Mouse (Mus musculus): ENCODE measurements around the gene Zfp764. TPM values are rescaled to one million over a fixed set of nuclear protein-coding genes. Genes with fewer than 3 reads are reported as not detected.
"Not testable (repeated sequence)": the region's sequence is repeated elsewhere in the genome, so short reads cannot be mapped to it uniquely, and the experiment has no call there.

Zfp764 gene
- polyA plus RNA-seq (2012; rRNA removed) = 3.2 and 3.5 TPM in 2 replicates

DNA sequence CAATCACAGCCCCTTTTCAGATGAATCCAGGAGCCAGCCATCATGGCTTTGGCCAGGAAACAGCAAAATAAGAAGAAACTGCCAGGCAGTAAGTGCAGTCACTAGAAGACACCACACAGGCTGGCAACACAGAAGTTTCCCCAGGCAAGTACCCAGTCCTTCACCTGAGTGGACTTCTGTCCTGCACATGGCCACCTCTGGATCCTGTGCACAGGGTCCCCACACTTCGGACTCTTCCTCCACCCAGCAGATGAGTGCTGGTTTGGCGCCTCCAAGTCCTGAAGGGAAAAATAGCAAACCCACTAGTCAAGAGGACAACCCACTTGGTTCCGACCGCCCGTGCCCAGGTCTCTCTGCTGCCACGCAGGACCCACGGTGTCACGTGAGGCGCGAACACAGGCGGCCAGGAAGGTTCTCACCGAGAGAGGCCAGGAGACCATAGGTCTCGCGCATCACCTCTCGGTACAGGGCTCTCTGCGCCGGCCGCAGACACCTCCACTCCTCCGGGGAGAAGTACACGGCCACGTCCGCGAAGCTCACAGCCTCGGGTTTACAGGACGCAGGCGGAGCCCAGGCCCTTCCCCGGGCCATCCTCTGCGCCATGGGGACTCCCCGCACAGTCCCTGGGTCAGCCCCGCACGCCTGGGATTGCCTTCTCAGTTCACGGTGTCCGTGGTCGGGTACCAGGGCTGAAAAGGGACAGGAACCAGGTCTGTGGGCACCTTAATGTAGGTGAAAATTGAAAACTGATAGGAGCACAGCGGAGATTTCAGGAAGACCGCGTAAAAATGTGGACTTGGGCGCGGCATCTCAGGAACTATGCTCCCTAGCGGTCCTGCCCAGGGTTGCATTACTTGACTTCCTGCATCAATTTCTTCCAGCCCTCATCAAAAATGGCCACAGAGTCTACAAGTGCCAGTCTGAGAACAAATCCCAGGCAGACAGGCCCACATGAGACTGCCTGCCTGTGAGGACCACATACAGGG is at the start of gene Zfp764:
Gene Zfp764 (minus strand): TSS at position 821 of the 986 bp plus-strand sequence.
- peak; percentile 67 to 92 for DNase-seq (ENCODE audit: extremely low spot score in 1 of 2, low spot score in 1 of 2)

DNA sequence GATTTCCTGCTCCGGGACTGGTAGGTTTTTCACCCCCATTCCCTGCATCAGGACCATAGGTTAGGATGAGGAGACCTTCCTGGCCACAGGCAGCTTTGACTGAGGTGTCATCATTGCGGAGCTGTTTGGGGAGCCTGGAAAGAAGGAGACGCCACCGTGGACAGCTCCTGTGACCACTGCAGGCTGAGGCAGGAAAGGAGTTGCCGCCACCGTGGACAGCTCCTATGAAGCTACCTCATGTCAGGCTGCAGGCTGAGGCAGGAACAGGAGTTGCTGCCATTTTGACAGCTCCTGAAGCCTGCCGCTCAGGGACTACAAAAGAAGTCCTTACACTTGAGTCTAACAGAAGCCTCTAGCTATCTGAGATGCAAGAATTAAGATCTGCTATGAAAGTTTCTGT is 48.3 kb upstream of the Zfp764 start:
- DNase-seq (ENCODE audit: extremely low spot score in 1 of 2, low spot score in 1 of 2) = no peak

DNA sequence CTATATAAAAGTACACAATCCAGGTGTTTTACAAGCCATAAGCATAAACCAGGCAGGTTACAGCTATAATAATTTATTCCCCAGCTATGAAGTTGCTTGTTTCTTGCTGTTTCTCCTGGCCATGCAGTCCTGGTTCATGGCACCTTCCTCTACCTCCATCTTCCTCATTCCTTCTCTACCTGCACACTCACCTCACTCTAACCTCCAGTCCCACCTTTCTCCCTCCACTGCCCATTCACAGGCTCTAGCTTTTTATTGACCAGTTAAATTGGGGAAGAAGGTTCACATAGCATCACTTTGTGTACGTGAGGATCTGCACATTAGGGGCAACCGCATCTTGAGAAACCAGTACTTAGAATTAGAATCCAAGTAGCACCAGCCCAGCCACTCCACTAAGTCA is 46.4 kb upstream of the Zfp764 start:
- DNase-seq (ENCODE audit: extremely low spot score in 1 of 2, low spot score in 1 of 2) = no peak

DNA sequence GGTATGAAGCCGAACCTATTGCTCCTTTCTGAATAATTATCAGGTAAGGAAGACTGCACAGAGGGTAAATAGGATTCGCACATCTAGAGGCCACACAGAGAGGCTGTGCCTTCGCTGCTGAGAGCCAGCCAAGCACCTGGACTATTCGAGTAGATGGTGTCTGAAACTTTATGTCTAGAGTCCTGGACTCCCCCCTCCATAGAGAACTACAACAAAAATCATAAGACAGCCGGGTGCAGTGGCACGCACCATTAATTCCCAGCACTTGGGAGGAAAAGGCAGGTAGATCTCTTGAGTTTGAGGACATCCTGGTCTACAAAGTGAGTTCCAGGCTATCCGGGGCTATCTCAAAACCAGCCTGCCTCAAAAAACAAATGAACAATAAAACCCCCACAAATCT is 43.3 kb upstream of the Zfp764 start:
- no peak for DNase-seq (ENCODE audit: extremely low spot score in 1 of 2, low spot score in 1 of 2)

DNA sequence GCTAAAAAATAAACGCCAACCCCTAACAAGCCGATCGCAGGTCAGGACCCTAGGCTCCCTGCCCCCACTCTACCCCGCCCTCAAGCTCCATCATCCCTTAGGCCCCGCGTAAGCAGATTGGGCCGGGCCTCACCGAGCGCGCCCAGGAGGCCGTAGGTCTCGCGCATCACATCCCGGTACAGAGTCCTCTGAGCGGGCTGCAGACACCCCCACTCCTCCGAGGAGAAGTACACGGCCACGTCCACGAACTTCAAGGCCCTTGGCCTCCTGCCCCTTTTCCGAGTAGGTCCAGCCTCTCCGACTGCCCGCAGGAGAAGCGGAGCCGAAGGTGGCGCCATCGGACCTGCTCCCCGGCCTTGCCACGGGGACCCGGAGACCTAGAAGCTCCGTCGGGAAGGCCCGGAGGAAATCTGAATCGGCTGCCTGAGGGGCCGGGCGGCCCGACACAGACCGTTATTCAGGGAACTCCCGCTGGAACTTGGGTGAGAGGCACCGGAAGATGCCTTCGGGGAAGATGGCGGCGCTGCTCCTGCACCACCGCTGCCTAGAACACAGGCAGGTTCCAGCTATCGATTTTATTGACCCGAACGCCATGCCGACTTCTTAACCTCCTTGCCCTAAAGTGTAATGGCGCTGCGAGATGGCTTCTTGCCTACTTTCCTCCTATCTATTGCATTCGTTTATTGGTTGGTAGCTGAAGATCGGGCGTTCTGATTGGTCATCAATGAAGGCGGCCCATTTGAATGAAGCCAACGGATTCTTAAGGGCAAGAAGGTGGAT is 42.1 kb upstream of the Zfp764 start, which contains the start of gene Zfp689:
Gene Zfp689 (minus strand): TSS at position 638 of the 780 bp plus-strand sequence.
- peak; percentile 96 to 99 for DNase-seq (ENCODE audit: extremely low spot score in 1 of 2, low spot score in 1 of 2)

DNA sequence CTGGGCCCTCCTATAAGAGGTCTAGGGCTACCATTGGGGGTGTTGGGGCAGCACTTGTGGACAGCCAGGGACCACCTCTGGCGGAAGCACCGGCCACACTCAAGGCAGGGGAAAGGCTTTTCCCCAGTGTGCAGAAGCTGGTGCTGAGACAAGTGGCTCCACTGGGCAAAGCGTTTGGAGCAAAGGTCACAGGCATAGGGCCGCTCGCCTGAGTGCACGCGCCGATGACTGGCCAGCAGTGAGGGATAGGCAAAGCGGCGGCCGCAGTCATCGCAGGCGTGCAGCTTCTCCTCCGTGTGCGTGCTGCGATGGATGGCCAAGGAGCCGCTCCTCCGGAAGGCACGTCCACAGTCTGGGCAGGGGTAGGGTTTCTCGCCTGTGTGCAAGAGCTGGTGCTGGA is 37.4 kb upstream of the Zfp764 start:
- DNase-seq (ENCODE audit: extremely low spot score in 1 of 2, low spot score in 1 of 2) = no peak

DNA sequence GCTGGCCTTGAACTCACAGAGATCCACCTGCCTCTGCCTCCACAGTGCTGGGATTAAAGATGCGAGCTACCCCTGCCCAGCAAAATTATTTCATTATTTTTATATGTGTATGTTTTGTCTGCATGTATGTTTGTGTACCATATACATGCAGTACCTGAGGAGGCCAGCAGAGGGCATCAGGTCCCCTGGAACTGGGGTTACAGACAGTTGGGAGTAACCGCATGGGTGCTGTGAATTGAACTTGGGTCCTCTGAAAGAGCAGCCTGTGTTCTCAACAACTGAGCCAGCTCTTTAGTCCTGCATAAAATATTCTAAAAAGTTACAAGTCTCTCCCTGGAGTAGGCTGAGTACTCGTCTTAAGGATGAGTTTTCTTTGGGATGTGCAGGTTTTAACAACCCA is 31.1 kb upstream of the Zfp764 start:
- DNase-seq (ENCODE audit: extremely low spot score in 1 of 2, low spot score in 1 of 2) = no peak

DNA sequence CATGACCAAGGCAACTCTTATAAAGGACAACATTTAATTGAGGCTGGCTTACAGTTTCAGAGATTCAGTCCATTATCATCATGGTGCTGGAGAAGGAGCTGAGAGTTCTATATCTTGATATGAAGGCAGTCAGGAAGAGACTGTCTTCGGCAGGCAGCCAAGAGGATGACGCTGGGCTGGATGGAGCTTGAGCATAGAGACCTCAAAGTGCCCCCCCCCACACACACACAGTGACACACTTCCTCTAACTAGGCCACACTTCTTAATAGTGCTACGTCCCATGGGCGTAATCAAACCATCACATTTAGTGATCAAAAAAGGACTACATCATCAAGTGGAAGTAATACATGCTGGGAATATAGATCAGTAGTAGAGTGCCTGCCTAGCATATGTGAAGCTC is 28.6 kb upstream of the Zfp764 start:
- DNase-seq (ENCODE audit: extremely low spot score in 1 of 2, low spot score in 1 of 2) = no peak

DNA sequence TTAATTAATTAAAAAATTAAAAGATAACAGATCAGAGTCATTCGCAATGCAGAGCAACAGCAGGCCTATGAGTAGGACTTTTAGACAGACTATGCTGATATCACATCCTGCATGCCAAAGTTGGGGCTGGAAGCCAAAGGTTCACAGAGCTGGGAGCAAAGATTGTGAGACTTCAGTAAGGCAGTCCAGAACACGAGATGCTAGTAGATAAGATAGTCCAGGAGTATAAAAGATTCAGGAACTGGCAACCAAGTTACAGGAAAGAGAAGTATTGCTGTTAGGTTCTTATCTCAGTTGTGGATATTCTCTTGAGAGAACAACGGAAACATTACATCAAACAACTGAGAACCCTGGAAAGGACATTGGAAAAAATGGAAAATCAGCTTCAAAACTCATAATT is 19.7 kb upstream of the Zfp764 start:
- DNase-seq (ENCODE audit: extremely low spot score in 1 of 2, low spot score in 1 of 2) = no peak

DNA sequence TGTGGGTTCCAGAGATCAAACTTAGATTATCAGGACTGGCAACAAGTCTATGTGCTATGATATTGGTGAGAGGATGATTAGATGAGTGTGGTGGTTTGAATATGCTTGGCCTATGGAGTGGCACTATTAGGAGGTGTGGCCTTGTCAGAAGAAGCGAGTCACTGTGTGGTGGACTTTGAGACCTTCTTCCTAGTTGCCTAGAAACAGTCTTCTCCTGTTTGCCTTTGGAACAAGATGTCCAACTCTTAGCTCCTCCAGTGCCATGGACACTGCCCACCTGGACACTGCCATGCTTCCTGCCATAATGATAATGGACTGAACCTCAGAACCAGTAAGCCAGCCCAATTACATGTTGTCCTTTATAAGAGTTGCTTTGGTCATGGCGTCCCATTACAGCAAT is 19.3 kb upstream of the Zfp764 start:
- DNase-seq (ENCODE audit: extremely low spot score in 1 of 2, low spot score in 1 of 2) = no peak

DNA sequence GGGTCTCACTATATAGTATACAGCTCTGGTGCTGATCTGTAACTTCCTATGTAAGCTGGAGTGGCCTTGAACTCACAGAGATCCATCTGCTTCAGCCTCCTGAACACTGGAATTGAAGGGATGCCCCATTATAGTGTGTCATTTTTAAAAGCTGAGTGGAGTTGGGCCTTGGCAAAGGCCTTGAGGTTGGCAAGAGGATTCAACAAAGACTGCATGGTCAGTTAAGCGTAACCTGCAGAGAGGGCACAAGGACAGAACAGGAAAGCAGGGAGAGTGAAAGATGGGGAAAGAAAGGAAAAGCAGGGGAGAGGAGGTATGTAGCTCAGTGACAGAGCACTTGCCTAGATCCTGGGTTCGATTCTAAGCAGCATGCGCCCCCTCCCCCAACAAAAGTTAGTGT is 18.7 kb upstream of the Zfp764 start:
- DNase-seq (ENCODE audit: extremely low spot score in 1 of 2, low spot score in 1 of 2) = no peak

DNA sequence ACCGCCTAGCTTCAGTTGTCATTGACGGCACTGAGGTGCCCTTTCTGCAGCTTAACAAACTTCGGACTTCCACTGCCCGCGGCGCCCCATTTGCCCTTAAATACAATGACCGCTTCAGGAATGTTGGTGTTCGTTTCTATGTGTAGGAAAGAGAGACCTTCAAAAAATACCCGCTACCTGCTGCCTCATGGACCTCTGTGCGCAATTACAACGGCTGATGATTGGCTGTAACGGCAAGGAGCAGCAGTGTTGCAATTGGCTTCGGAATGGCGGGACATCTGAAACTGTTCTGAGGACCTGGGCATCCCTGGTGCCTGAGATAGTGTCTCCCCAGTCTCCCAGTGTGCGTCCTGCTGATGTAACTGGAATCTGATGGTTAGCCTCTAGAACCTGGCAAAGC is 15.6 kb upstream of the Zfp764 start:
- peak; percentile 16 to 68 for DNase-seq (ENCODE audit: extremely low spot score in 1 of 2, low spot score in 1 of 2)

DNA sequence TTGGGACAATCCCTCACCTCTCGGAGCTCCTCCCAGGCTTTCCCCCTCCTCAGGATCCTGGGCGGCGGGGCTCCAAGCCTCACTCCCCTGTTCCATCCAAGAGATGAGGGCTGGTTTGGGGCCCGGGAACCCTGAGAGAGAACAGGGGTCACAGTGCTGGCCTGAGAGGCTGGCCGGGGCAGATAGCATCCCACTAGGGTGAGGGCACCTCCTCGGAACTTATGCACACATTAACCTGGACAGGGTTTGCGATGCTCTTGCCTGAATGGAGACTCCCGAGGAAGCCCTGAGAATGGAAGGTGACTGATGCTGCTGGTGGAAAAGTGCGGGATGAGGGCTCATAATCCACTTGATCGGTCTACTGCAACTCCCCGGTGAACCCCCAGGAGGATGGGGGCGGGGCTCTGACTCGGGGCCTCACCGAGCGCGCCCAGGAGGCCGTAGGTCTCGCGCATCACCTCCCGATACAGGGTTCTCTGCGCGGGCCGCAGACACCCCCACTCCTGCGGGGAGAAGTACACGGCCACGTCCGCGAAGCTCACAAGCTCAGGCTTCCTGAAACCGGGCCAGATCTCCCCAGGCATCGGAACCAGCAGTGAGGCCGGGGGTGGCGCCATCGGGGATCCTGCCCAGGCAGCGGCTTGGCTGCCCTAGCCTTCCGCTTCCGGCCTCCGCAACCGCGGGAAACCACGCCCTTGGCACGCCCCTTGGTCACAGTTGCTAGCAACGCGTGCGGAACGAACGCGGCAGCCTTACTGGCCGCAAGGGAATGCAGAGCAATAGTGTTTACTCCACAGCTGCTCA is 15.0 kb upstream of the Zfp764 start, which contains the start of gene Zfp688:
Gene Zfp688 (minus strand): TSS at position 681 of the 804 bp plus-strand sequence.
- DNase-seq (ENCODE audit: extremely low spot score in 1 of 2, low spot score in 1 of 2) = peak; percentile 65 to 94

DNA sequence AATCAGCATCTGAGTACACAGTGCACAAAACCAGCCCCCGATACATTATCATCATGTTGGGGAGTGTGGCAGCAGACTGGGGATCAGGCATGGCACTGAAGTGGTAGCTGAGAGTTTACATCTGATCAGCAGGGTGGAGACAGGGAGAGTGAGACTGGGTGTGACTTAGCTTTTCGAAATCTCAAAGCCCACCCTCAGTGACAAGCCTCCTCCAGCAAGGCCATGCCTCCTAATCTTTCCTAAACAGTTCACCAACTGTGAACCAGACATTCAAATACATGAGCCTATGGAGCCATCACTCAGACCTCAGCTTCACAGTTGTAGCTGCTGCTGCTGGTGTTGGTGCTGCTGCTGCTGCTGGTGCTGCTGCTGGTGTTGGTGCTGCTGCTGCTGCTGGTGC is 4.8 kb upstream of the Zfp764 start:
- no peak for DNase-seq (ENCODE audit: extremely low spot score in 1 of 2, low spot score in 1 of 2)

DNA sequence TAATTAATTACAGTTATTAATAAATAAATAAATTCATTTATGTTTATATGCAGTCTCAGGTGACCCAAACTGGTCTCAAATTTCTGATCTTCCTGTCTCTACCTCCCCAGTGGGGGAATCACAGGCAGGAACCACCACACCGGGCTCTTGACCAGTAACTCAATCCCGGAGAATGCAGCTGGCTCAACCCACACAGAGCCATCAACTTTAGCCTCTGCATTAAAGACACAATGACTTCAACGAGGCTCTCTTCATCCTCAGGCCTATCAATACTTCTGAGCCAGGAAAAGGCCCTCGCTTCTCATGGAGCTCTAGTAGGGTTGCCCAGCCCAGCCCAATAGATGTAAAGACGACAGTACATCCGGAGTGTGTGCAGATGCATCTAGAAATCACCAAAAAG is 2.5 kb downstream of the Zfp764 start:
- not testable (repeated sequence) for DNase-seq (ENCODE audit: extremely low spot score in 1 of 2, low spot score in 1 of 2)

DNA sequence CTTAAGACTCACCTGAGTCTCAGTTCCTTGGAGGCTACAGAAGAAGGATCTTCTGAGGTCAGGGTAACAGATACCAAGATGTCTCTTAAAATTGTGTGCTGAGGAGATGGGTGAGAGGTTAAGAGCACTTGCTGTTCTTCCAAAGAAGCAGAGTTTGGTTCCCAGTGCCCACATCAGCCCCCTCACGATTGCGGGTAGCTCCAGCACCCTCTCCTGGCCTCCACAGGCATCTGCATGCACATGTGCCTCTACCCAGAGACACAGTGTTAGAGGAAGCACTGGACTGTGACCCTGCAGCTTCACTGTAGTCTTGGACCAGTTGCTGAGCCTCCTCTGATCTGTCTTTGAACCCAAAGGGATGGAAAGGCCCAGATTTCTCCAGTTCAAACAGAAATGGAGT is 3.6 kb downstream of the Zfp764 start:
- no peak for DNase-seq (ENCODE audit: extremely low spot score in 1 of 2, low spot score in 1 of 2)

DNA sequence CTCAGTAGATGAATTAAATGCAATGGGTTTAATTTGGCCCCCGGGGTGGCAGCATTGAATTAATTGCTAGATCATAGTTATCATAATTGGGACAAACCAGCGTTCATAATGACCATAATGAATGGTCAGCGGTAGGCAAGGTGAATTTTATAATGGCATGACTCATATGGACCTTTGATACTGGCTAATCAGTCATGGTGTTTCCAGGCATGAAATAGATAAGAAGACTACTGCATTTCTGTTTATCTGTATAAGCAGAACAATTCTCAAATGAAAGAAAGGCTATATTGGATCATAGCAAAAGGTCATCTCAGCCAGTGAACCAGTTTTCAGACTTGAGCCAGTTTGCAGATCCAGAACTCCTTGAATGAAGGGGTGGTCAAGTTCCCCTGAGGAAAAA is 6.3 kb downstream of the Zfp764 start:
- no peak for DNase-seq (ENCODE audit: extremely low spot score in 1 of 2, low spot score in 1 of 2)

DNA sequence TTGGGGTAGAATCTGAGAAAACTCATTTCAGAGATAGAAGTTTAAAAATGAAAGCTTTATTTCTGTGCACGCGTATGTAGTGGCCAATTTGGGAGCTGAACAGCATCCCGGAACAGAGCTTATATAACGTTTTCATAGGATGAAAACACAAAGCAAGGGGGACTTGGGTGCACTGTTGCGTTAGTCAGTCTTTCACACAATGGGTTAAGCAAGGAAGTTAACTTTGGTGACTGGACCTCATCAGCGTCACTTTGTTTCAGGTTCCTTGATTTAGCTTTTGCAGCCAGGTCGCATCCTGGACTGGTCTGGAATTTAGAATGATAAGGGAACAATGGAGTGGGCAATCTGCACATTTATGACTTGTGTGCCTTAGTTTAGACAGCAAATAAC is 12.7 kb downstream of the Zfp764 start:
- DNase-seq (ENCODE audit: extremely low spot score in 1 of 2, low spot score in 1 of 2) = no peak

DNA sequence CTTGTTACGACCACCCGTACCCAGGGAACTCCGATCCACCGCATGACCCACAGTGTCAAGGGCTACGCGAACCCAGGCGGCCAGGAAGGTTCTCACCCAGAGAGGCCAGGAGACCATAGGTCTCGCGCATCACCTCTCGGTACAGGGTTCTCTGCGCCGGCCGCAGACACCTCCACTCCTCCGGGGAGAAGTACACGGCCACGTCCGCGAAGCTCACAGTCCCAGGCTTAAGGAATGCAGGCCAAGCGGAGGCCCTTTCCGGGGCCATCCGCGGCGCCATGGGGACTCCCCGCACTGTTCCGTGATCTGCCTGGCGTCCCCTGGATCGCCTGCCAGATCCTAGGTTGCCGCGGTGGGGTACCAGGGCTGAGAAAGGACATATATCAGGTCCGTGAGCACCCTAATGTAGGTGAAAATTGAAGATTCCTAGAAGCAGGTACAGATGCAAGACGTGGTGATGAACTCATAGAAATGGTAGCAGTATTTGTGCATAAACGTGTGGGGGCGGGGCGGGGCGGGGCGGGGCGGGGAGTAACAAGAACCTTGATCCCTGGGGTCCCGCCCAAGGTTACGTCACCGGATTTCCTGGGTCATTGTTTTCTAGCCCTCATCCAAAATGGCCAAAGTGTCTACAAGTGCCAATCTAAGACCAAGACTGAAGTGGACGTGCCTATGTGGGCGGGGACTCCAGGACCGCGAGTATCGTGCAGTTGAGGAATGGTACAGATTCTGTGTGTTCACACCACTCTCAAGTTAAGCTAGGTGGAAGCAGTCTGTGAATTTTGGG is 13.3 kb downstream of the Zfp764 start, which contains the start of gene E430018J23Rik:
Gene E430018J23Rik (minus strand): TSS at position 473 of the 787 bp plus-strand sequence.
- DNase-seq (ENCODE audit: extremely low spot score in 1 of 2, low spot score in 1 of 2) = peak; percentile 97 to 99
